Mouse (Mus musculus) adrenal gland, postnatal 36 days (tissue): ENCODE results near the gene Arhgef10l. TPM values are rescaled to one million over a fixed set of nuclear protein-coding genes. Genes with fewer than 3 reads are reported as not detected.
A peak's percentile ranks its signal among the peaks of the same experiment; 100 is the strongest.

Experiments
- DNase-seq, 2 experiments: peaks; one replicate each; pipeline ENCODE4 v3.0.0; 2021; ENCODE audit warnings: mixed read lengths in 1 of 2
- total RNA-seq, 2 experiments: library from RNA; stranded (reverse); gene quantifications; 2 replicates each; pipeline ENCODE4 v1.2.3; 2021

Arhgef10l gene
- total RNA-seq, 2 experiments from 2014 or later: 11.9 to 17.7 TPM

DNA sequence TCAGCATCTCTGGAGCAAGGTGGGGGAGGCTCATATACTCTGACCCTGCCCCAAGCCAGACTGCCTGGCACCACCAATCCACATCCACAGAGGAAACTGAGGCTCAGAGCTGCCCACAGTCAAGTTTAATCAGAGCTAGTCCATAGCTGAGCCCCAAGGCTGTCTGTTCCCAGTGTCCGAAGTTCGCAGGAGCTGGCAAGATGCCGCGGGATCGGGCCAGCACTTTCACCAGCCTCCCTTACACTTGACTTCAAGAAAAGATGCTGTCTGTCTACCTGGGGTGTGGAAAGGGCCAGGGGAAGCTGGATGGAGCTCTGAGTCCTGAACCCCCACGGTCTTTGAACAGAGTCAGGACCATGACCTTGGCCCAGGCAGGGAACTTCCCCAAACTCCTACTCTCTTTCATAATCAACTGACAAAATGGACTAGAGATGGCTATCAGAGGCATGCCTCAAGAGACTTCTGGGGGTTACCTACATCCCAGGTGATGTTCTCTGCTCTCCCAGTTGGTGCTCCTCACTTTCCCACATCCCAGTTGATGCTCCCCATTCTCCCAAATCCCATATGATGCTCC is 34.4 kb downstream of the Arhgef10l start:
- DNase-seq: peak; percentile 58 to 65

GRCm38 (mm10) chr4:140630651-140631241 is 35.1 kb downstream of the Arhgef10l start:
- DNase-seq: peak; percentile 74 to 81

DNA sequence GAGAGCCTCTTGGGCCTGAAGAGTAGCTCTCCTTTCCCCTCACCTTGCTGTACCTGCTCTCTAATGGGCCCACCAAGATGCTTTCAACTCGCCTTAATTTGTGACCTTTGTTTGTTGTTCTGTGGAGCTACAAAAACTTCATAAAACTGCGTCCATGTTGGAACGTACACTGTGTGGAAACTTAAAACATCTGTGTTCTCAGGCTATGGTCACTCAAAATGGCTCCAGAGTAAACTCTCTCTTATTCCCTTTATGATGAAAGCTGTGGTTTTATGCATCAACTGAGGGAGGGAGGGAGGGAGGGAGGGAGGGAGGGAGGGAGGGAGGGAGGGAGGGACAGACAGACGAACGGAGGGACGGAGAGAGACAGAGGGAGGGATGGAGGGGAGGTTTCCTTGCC is 35.7 kb downstream of the Arhgef10l start:
- no peak for DNase-seq

- DNase-seq: no peak
Measured at GRCm38 (mm10) chr4:140628971-140629370, 36.8 kb downstream of the Arhgef10l start.

DNA sequence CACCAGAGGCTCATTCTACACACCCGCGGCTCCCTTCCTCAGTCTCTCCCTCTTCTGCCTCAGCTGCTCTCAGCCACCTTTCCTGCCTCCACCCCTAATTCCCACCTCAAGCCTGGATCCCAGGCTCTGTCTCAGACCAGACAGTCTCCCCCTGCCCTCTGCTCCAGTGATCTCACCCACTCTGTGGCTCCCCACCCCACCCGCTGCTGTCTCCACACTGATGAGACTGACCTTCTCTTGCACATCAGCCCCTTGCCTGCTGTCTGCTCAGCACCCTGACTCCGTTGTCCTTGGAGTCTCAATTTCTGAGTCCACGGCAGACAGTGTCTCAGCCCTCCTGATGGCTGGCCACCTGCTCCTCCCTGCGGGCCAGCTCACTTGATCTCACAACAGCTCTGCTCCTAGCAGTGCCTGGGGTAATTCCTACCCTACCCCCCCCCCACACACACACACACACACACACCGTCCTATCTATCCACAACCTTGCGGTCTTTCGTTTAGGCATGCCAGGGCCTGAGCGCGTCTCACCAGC is 37.3 kb downstream of the Arhgef10l start:
- no peak for DNase-seq

DNA sequence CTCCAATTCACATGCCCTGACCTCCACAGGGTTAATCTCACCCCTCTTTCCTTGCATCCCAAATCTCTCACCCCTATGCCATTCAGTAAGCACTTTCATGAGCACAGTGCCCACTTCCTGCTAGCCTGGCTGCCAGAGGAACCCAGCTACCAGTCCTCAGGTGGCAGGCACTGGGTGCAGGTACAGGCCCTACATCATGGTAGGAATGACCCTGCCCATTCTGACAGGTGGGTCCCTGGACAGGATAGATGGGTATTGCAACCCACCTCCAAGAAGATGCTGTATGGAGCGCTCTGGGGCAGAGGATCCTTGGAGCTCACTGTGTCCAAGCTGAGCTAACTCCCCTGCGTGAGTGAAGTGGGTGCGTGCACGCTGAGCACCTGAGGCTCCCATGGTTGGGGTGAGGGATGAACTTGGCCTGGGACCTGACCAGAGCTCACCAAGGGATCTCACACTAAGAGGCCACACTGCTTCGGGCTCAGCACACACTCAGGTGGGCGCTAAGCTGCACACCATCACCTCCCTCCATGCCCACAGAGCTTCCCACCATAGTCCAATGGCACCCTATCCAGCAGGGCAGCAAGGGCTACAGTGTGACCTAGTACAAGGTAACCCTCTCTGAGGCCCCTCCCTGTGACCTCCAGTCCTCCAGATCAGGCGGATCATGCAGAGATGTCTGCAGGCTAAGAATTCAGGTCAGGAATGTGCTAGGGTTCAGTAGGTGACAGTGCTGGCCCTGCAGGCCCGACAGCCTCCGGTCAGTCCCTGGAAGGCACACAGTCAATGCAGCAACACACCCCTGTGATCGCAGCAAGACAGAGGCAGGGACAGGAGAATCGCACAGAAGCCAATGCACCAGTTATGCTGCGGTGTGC is 39.9 kb downstream of the Arhgef10l start:
- DNase-seq: no peak

- no peak for DNase-seq
Measured at GRCm38 (mm10) chr4:140624468-140625176, 41.2 kb downstream of the Arhgef10l start.

GRCm38 (mm10) chr4:140624087-140624467 is 41.7 kb downstream of the Arhgef10l start:
- DNase-seq: no peak

DNA sequence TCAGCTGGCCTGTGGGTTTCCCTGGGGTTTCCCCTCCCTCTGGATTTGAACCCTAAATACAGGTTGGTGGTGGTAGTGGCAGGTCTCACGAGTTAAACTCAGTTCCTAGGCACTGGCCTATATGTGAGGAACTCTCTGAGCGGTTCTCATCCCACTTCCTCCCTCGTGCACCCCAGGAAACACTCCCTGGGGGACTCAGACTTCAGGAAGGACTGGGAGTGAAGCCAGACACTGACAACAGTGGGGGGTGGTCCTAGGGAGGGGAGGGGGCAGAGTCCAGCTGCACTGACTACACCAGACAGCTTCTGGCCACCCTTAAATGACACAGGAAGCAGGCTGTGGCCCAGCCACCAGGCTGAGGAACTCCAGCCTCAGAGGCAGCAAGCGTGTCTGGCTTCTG is 43.0 kb downstream of the Arhgef10l start:
- DNase-seq: peak in 1 of 2 experiments; percentile 51

- no peak for DNase-seq
Measured at GRCm38 (mm10) chr4:140620496-140620895, 45.3 kb downstream of the Arhgef10l start.

DNA sequence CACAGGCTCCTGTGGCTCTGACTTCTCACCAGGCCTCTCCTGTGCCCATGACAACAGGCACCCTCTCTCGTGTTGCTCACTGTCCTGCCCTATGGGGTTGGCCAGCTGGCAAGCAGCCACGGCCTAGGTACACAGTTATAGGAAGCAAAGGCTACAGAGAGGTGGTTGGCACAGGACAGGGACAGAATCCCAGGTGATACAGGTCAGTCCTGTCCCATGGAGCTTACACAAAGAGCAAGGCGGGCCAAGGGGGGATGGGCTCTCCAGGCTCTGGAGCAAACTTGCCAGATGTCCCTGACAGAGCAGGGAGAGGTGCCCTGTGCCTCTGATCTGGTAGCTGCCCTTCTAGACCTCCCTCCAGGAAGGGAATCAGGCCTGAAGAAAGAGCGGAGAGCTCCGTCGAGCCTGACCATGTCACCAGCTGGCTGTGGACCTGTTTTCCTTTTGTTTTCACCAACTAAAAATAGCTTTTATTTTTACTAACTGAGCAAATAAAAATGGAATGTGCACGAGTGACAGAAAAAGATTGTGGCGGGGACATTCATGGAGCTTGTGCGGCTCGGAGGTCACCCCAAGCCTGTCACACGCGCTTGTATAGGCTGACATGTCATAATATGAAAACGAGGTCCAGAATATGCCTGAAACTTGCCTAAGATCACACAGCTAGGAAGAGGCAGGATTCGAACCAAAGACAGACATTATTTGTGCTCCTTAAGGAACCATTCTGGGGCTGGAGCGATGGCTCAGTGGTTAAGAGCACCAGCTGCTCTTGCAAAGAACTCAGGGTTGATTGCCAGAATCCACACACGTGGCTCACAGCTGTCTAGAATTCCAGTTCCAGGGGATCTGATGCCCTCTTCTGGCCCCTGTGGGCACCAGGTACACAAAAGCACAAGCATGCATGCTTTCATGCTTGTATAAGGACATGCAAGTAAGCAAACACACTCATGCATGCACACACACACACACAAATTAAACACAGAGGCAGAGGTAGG is 48.1 kb downstream of the Arhgef10l start:
- DNase-seq: peak; percentile 57 to 66

- DNase-seq: no peak
Measured at GRCm38 (mm10) chr4:140616894-140617293, 48.9 kb downstream of the Arhgef10l start.

- no peak for DNase-seq
Measured at GRCm38 (mm10) chr4:140616196-140616595, 49.6 kb downstream of the Arhgef10l start.

DNA sequence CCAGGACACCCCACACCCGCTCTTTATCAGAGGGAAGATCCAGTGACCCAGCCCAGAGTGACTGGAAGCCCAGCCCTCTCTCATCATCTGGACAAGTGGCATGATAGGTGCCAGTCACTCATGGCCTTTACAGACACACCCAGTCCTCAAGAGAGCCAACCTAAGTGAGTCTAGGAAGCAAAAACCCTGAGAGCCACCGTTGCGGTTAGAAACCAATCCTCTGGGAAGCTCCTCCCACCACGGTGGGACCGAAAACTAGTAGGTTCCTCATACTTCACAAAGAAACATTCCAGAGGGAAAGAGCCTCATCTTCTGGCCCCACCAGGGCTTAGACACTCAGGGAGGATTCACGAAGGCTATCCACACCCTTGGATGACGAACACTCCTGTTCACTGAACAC is 50.0 kb downstream of the Arhgef10l start:
- no peak for DNase-seq

GRCm38 (mm10) chr4:140614553-140614952 is 51.3 kb downstream of the Arhgef10l start:
- no peak for DNase-seq

- DNase-seq: no peak
Measured at GRCm38 (mm10) chr4:140614145-140614544, 51.7 kb downstream of the Arhgef10l start.

DNA sequence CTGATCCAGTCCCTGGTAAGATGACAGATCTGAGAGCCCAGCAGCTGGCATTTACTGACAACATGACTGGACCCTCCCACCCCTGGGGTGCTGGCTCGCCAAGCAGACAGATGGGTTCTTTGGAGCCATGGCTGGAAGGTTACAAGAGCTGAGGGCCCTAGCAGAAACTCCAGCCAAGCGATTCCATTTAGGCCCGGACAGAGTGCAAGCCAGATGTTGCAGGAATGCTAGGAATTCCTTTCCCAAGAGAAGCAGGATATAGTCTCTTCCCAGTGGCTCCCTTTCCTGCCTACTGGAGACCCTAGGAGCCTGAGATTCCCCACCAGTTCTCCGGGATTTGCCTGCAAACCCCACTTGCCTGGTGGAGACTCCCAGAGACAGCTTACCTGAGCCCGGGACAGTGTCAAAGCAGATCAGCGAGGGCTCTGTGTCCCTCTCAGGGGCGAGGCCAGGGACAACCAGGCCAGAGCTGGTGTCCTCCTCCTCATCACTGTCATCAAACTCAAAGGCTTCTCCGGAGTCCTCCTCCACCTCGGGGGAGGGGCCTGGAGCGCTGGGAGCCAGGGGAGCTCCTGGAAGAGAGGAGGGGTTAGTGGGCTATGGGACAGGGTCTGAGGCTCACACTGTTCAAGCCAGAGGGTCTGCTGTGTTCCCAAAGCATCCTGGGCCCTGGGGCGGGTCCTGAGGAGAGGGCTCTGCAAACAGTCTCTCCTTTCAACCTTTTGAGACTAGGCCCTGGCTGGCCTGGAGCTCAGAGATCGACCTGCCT is 54.8 kb downstream of the Arhgef10l start:
- no peak for DNase-seq

- DNase-seq: no peak
Measured at GRCm38 (mm10) chr4:140608228-140608720, 57.5 kb downstream of the Arhgef10l start.

DNA sequence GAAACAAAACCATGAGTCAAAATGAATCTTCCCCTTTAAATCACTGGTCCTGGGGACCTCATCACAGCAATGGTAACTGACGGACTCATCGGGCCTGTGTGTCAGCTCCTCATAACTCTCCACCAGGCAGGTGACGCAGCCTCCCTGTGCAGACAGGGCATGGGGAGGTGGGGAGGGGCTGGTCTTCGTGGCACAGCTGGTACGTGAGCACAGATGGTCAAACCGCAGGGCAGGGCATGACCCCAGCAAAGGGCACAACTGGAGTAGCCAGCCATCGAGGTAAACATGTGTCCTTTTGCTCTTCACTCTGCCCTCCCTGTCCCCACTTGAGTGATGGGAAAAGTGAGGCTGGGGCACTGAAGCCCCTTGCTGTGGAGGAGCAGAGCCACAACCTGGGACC is 59.0 kb downstream of the Arhgef10l start:
- no peak for DNase-seq

DNA sequence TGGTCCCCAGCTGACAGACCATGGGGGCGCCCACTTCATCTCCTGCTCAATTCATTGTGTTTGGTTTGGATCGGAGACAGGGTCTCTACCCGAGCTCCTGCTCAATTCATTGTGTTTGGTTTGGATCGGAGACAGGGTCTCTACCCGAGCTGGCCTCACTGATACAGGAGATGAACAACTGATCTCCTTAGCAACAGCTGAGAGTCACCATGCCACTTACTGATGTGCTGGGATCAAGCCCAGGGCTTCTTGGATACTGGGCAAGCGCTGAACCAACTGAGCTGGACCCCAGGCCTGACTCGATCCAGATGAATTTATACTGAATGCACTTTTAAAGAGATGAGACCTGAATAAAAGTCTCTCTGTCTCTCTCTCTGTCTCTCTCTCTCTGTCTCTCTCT is 59.6 kb downstream of the Arhgef10l start:
- no peak for DNase-seq
